Mouse (Mus musculus) testis, adult 2 months (tissue): ENCODE data around the gene Cln6.

ENCODE experiments used
- CTCF ChIP-seq: fragments of 200-500 bp; IDR thresholded peaks from 2 replicates; pipeline ENCODE4 v1.5.1; 2012; ENCODE audit warnings: low read depth, mild to moderate bottlenecking, inconsistent platforms, low read length, moderate library complexity; ENCODE audit not compliant: control insufficient read depth, insufficient read depth, insufficient replicate concordance
- POLR2A ChIP-seq: fragments of 200-500 bp; IDR thresholded peaks from 2 replicates; pipeline ENCODE4 v1.6.1; 2012; ENCODE audit warnings: low read depth, mild to moderate bottlenecking, inconsistent platforms, low read length, moderate library complexity; ENCODE audit not compliant: control insufficient read depth

DNA sequence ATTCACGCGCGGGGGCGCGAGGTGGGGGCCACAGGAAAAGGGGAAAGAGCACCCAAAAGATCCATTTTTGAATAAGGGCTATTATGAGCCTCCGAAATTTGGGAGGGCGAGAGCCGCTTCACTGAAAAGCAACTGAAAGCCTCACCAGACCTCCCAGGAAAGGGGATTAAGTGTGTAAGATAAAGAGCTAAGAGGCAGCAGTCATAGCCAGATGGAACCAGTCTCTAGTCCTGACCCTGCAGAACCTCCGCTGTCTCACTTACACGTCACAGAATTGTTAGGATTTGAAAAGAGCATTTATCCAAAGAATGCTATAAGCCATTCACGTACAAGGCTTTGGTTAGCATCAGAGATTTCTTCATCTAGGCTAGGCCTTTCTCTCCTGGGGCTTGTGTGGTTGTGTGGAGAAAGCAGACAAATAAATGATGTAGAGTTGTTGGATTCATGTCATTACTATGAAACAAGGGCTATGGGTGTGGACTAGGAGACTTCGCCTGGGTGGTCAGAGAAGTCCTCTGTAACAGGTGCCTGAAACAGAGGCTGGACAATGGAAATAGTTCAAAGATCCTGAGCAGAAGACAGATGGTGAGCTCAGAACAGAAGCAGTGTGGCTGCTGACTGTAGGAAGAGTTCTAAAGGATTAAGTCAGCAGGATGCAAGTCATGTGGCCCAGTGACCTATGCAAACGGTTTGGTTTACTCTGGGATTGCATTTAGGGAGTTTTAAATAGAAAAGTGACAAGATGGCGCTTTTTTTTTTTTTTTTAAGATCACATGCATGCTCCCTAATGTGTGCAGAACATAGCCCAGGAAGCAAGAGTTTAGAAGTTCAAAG is 26.2 kb upstream of the Cln6 start:
- no peak for TF ChIP-seq POLR2A
- no peak for TF ChIP-seq CTCF
